Mouse (Mus musculus) CH12.LX (cell line): ENCODE data around the gene Zxdc. TPM values are rescaled to one million over a fixed set of nuclear protein-coding genes. Genes with fewer than 3 reads are reported as not detected.

Experiments used
- DNase-seq: peaks from one replicate; pipeline ENCODE4 v3.0.0-alpha.2; 2013; ENCODE audit errors: extremely low read depth
- H3K27ac ChIP-seq: 2 replicates; pipeline ENCODE4 v1.5.1; 2012; ENCODE audit warnings: low read depth, mild to moderate bottlenecking, control low read depth, moderate library complexity; ENCODE audit not compliant: insufficient read depth
- H3K27me3 ChIP-seq: replicated peaks from 2 replicates; pipeline ENCODE3; 2012; ENCODE audit warnings: inconsistent platforms
- H3K36me3 ChIP-seq, 2 experiments: replicated peaks in 1 of 2; 2 replicates each; pipeline versions ENCODE3 to v1.6.1; 2012; ENCODE audit warnings: inconsistent platforms in 1 of 2, low read length in 1 of 2, mild to moderate bottlenecking in 1 of 2, mixed read lengths in 1 of 2, moderate library complexity in 1 of 2; ENCODE audit not compliant: control insufficient read depth in 1 of 2, insufficient read depth in 1 of 2
- H3K4me1 ChIP-seq, 2 experiments: 2 replicates each; pipeline ENCODE4 v1.6.1; 2012; ENCODE audit warnings: inconsistent platforms in 1 of 2, moderate library complexity in 1 of 2; ENCODE audit not compliant: insufficient read depth in 2 of 2, control insufficient read depth in 1 of 2
- H3K4me2 ChIP-seq: 2 replicates; pipeline ENCODE4 v1.6.1; 2012; ENCODE audit warnings: low read depth, mild to moderate bottlenecking, control low read depth; ENCODE audit not compliant: poor library complexity, insufficient read depth, severe bottlenecking
- H3K4me3 ChIP-seq, 3 experiments: fragments of 150-350 bp in 1 of 3; sonication (generic) in 1 of 3; replicated peaks in 1 of 3; 2 replicates each; pipeline versions ENCODE3 to v1.5.1; 2011 to 2012; ENCODE audit warnings: low read depth in 2 of 3, low read length in 2 of 3, mild to moderate bottlenecking in 2 of 3, moderate library complexity in 2 of 3, control low read depth in 1 of 3, improper control_type of control experiment in 1 of 3, inconsistent platforms in 1 of 3, mixed read lengths in 1 of 3; ENCODE audit not compliant: poor library complexity in 1 of 3
- H3K79me2 ChIP-seq: replicated peaks from 2 replicates; pipeline ENCODE4 v1.6.1; 2012; ENCODE audit warnings: mild to moderate bottlenecking, moderate library complexity; ENCODE audit not compliant: control insufficient read depth, poor library complexity, insufficient read depth, severe bottlenecking; ENCODE audit errors: extremely low read depth
- H3K9ac ChIP-seq: 2 replicates; pipeline ENCODE4 v1.6.1; 2012; ENCODE audit warnings: low read depth, mild to moderate bottlenecking, control low read depth, moderate library complexity; ENCODE audit not compliant: insufficient read depth
- H3K9me3 ChIP-seq: replicated peaks from 2 replicates; pipeline ENCODE3; 2012; ENCODE audit warnings: low read length, inconsistent platforms, mixed read lengths
- CHD1 ChIP-seq: IDR thresholded peaks from 2 replicates; pipeline ENCODE4 v1.6.1; 2012; ENCODE audit warnings: low read depth, low read length, improper control_type of control experiment, inconsistent platforms
- CHD2 ChIP-seq: IDR thresholded peaks from 2 replicates; pipeline ENCODE4 v1.6.1; 2011; ENCODE audit warnings: low read length, improper control_type of control experiment
- E2F4 ChIP-seq: IDR thresholded peaks from 2 replicates; pipeline ENCODE4 v1.6.1; 2011; ENCODE audit warnings: low read depth, low read length, improper control_type of control experiment; ENCODE audit not compliant: insufficient replicate concordance
- GABPA ChIP-seq: IDR thresholded peaks from 2 replicates; pipeline ENCODE4 v1.6.1; 2012; ENCODE audit warnings: low read depth, low read length, improper control_type of control experiment, inconsistent platforms; ENCODE audit not compliant: insufficient replicate concordance
- IRF4 ChIP-seq: IDR thresholded peaks from 2 replicates; pipeline ENCODE4 v1.6.1; 2014; ENCODE audit warnings: low read depth, mild to moderate bottlenecking, inconsistent platforms, low read length, improper control_type of control experiment
- JUN ChIP-seq: IDR thresholded peaks from 2 replicates; pipeline ENCODE4 v1.6.1; 2011; ENCODE audit warnings: low read depth, mild to moderate bottlenecking, low read length, improper control_type of control experiment, moderate library complexity; ENCODE audit not compliant: insufficient read depth
- MAFK ChIP-seq: IDR thresholded peaks from 2 replicates; pipeline ENCODE4 v1.6.1; 2011; ENCODE audit warnings: low read length, improper control_type of control experiment; ENCODE audit not compliant: insufficient replicate concordance
- MAX ChIP-seq: IDR thresholded peaks from 2 replicates; pipeline ENCODE4 v1.6.1; 2011; ENCODE audit warnings: low read length, improper control_type of control experiment
- MEF2A ChIP-seq: IDR thresholded peaks from 2 replicates; pipeline ENCODE4 v1.6.1; 2014; ENCODE audit warnings: low read depth, mild to moderate bottlenecking, inconsistent platforms, low read length, improper control_type of control experiment, borderline replicate concordance
- NELFE ChIP-seq: IDR thresholded peaks from 2 replicates; pipeline ENCODE4 v1.6.1; 2011; ENCODE audit warnings: low read depth, low read length, improper control_type of control experiment
- NRF1 ChIP-seq: IDR thresholded peaks from 2 replicates; pipeline ENCODE4 v1.6.1; 2014; ENCODE audit warnings: low read depth, mild to moderate bottlenecking, inconsistent platforms, low read length, improper control_type of control experiment, moderate library complexity
- PAX5 ChIP-seq: IDR thresholded peaks from 2 replicates; pipeline ENCODE4 v1.6.1; 2012; ENCODE audit warnings: low read length, inconsistent platforms, mixed read lengths
- RAD21 ChIP-seq: IDR thresholded peaks from 2 replicates; pipeline ENCODE4 v1.6.1; 2011; ENCODE audit warnings: low read depth, mild to moderate bottlenecking, low read length, improper control_type of control experiment, moderate library complexity
- RCOR1 ChIP-seq: conservative IDR thresholded peaks from 2 replicates; pipeline ENCODE4 v1.6.1; 2012; ENCODE audit warnings: low read depth, mild to moderate bottlenecking, inconsistent platforms, low read length, improper control_type of control experiment
- SIN3A ChIP-seq: IDR thresholded peaks from 2 replicates; pipeline ENCODE4 v1.6.1; 2012; ENCODE audit warnings: low read length, improper control_type of control experiment, inconsistent platforms
- SMC3 ChIP-seq: IDR thresholded peaks from 2 replicates; pipeline ENCODE4 v1.6.1; 2011; ENCODE audit warnings: low read depth, low read length, improper control_type of control experiment
- TBP ChIP-seq: conservative IDR thresholded peaks from 2 replicates; pipeline ENCODE4 v1.6.1; 2011; ENCODE audit warnings: low read depth, low read length, improper control_type of control experiment
- TCF12 ChIP-seq: IDR thresholded peaks from 2 replicates; pipeline ENCODE4 v1.6.1; 2014; ENCODE audit warnings: low read depth, mild to moderate bottlenecking, inconsistent platforms, low read length, improper control_type of control experiment
- UBTF ChIP-seq: IDR thresholded peaks from 2 replicates; pipeline ENCODE4 v1.6.1; 2012; ENCODE audit warnings: low read depth, mild to moderate bottlenecking, inconsistent platforms, low read length, improper control_type of control experiment, moderate library complexity
- USF1 ChIP-seq: IDR thresholded peaks from 2 replicates; pipeline ENCODE4 v1.6.1; 2014; ENCODE audit warnings: low read depth, mild to moderate bottlenecking, inconsistent platforms, low read length, improper control_type of control experiment
- USF2 ChIP-seq: conservative IDR thresholded peaks from 2 replicates; pipeline ENCODE4 v1.6.1; 2011; ENCODE audit warnings: low read depth, low read length, improper control_type of control experiment
- ZKSCAN1 ChIP-seq: IDR thresholded peaks from 2 replicates; pipeline ENCODE4 v1.6.1; 2012; ENCODE audit warnings: low read depth, inconsistent platforms, low read length, improper control_type of control experiment, borderline replicate concordance
- ZMIZ1 ChIP-seq: IDR thresholded peaks from 2 replicates; pipeline ENCODE4 v1.6.1; 2012; ENCODE audit warnings: low read depth, mild to moderate bottlenecking, inconsistent platforms, low read length, improper control_type of control experiment
- ZNF384 ChIP-seq: IDR thresholded peaks from 2 replicates; pipeline ENCODE4 v1.6.1; 2012; ENCODE audit warnings: low read depth, low read length, improper control_type of control experiment, inconsistent platforms
- dilution Hi-C: fragments of 300-500 bp; cut with MboI; formaldehyde crosslinking; loops from 2 replicates; pipeline ENCODE4 v1.14.3; 2020; ENCODE audit warnings: low sequenced_read_pairs; ENCODE audit not compliant: extremely low pct_unique_long_range_greater_than_20kb, extremely low pct_ligation_motif_present
- in situ Hi-C: fragments of 300-500 bp; cut with MboI; formaldehyde crosslinking; loops from 3 replicates; pipeline ENCODE4 v1.14.3; 2019; ENCODE audit warnings: low sequenced_read_pairs, low pct_ligation_motif_present, low pct_unique_long_range_greater_than_20kb, mixed read lengths
- polyA plus RNA-seq: library from polyadenylated mRNA; unstranded; fragments of >175 nt; gene quantifications from 2 replicates; pipeline ENCODE4 v1.2.1, GENCODE M21; 2012; ENCODE audit warnings: low read depth; ENCODE audit not compliant: insufficient read length
- total RNA-seq, 2 experiments: library from RNA; depleted of rRNA; stranded (reverse); fragments of 300-350 nt in 1 of 2; fragments of >200 nt in 1 of 2; gene quantifications; 2 replicates each; pipeline ENCODE4 v1.2.3; 2012 to 2014

Zxdc gene
- total and polyA plus RNA-seq, 3 experiments = 4.7 to 8.3 (median 5.2) TPM

- no peak for TF ChIP-seq TCF12
- no peak for TF ChIP-seq MAX
- TF ChIP-seq CHD1 = no peak
- no peak for TF ChIP-seq GABPA
- TF ChIP-seq ZNF384 = no peak
- TF ChIP-seq ZMIZ1 = no peak
- TF ChIP-seq TBP = no peak
- TF ChIP-seq UBTF = no peak
- TF ChIP-seq SMC3 = no peak
- no peak for TF ChIP-seq RAD21
- no peak for TF ChIP-seq SIN3A
- no peak for TF ChIP-seq E2F4
- no peak for TF ChIP-seq MEF2A
- no peak for TF ChIP-seq NELFE
- in situ Hi-C loops = no loop called here
- DNase-seq = no peak
- no peak overlapping the region for H3K4me2 ChIP-seq
- no peak overlapping the region for H3K9ac ChIP-seq
- no peaks in the 10 kb centered on the region for H3K36me3 ChIP-seq
- no peak overlapping the region for H3K27ac ChIP-seq
- no peaks in the 10 kb centered on the region for H3K4me1 ChIP-seq
- dilution Hi-C loops = no loop called here
- no peak overlapping the region for H3K4me3 ChIP-seq
- no peaks in the 10 kb centered on the region for H3K9me3 ChIP-seq
- H3K27me3 ChIP-seq = peaks cover 92% of the 10 kb centered on the region
- no peaks in the 10 kb centered on the region for H3K79me2 ChIP-seq
Measured at GRCm38 (mm10) chr6:90451512-90451911, 82.2 kb downstream of the Zxdc start.

- Histone ChIP-seq H3K4me2 (no peak overlapping the region), H3K79me2 (no peaks in the 10 kb centered on the region), H3K36me3 (no peaks in the 10 kb centered on the region), H3K9ac (no peak overlapping the region), H3K4me3 (no peak overlapping the region), H3K27me3 (peaks cover 90% of the 10 kb centered on the region), H3K9me3 (no peaks in the 10 kb centered on the region), H3K27ac (no peak overlapping the region), H3K4me1 (no peaks in the 10 kb centered on the region)
- no peak for DNase-seq
- dilution Hi-C loops = no loop called here
- in situ Hi-C loops = no loop called here
- TF ChIP-seq CHD2 (no peak), RCOR1 (no peak), CHD1 (no peak), GABPA (no peak), RAD21 (no peak), ZKSCAN1 (no peak), MAFK (no peak), JUN (no peak), IRF4 (no peak), ZNF384 (no peak), MAX (no peak), USF2 (no peak), PAX5 (no peak), USF1 (no peak), NRF1 (no peak)
Measured at GRCm38 (mm10) chr6:90452603-90453002, 83.3 kb downstream of the Zxdc start.
